Mouse (Mus musculus) forebrain, embryonic 14.5 days (tissue): ENCODE results near the gene Slc13a4. TPM values are rescaled to one million over a fixed set of nuclear protein-coding genes. Genes with fewer than 3 reads are reported as not detected.

ENCODE experiments used
- ATAC-seq: fragments of 200-750 bp; cut with Nextera tagmentation; 2 replicates; pipeline ENCODE4 v1.8.0; 2017; ENCODE audit warnings: mild to moderate bottlenecking, moderate library complexity
- DNase-seq: peaks from one replicate; pipeline ENCODE4 v3.0.0-alpha.2; 2015; ENCODE audit warnings: low spot score
- H3K27ac ChIP-seq: fragments of 300-500 bp; sonication (generic); 2 replicates; pipeline ENCODE4 v1.5.1; 2014; ENCODE audit warnings: low read depth, mild to moderate bottlenecking, control low read depth, low read length, moderate library complexity
- H3K27me3 ChIP-seq: fragments of 300-500 bp; sonication (generic); replicated peaks from 2 replicates; pipeline ENCODE4 v1.6.1; 2014; ENCODE audit warnings: low read length, control low read depth, mixed read lengths; ENCODE audit not compliant: control insufficient read depth, insufficient read depth
- H3K36me3 ChIP-seq: fragments of 300-500 bp; sonication (generic); 2 replicates; pipeline ENCODE4 v1.6.1; 2014; ENCODE audit warnings: low read length, control low read depth; ENCODE audit not compliant: control insufficient read depth, insufficient read depth
- H3K4me1 ChIP-seq: fragments of 300-500 bp; sonication (generic); 2 replicates; pipeline ENCODE4 v1.6.1; 2014; ENCODE audit warnings: antibody characterized with exemption, low read length, control low read depth; ENCODE audit not compliant: control insufficient read depth, insufficient read depth
- H3K4me2 ChIP-seq: fragments of 300-500 bp; sonication (generic); 2 replicates; pipeline ENCODE4 v1.6.1; 2014; ENCODE audit warnings: mild to moderate bottlenecking, control low read depth, low read length
- H3K4me3 ChIP-seq: fragments of 300-500 bp; sonication (generic); 2 replicates; pipeline ENCODE4 v1.5.1; 2014; ENCODE audit warnings: low read depth, low read length, control low read depth
- H3K9ac ChIP-seq: fragments of 300-500 bp; sonication (generic); 2 replicates; pipeline ENCODE4 v1.6.1; 2014; ENCODE audit warnings: mild to moderate bottlenecking, low read length, control low read depth, moderate library complexity
- H3K9me3 ChIP-seq: fragments of 300-500 bp; sonication (generic); replicated peaks from 2 replicates; pipeline ENCODE4 v1.6.1; 2016; ENCODE audit warnings: low read length, control low read depth, mixed read lengths; ENCODE audit not compliant: control insufficient read depth
- WGBS: fragments of 180-500 bp; shearing (Covaris S2); extraction: QIAGEN DNeasy Blood & Tissue Kit; methylation state at CpG from one replicate; pipeline ENCODE4 v1.1.7; 2014; 5-methylcytosine and 5-hydroxymethylcytosine counted together
- polyA plus RNA-seq: library from polyadenylated mRNA; unstranded; fragments of >200 nt; fragmentation: Nextera tagmentation; extraction: Ambion mirVana; gene quantifications from 2 replicates; pipeline ENCODE4 v1.2.1, GENCODE M21; 2014

Slc13a4 gene
- polyA plus RNA-seq, 1 experiment from 2014 or later, result 2.7 TPM

DNA sequence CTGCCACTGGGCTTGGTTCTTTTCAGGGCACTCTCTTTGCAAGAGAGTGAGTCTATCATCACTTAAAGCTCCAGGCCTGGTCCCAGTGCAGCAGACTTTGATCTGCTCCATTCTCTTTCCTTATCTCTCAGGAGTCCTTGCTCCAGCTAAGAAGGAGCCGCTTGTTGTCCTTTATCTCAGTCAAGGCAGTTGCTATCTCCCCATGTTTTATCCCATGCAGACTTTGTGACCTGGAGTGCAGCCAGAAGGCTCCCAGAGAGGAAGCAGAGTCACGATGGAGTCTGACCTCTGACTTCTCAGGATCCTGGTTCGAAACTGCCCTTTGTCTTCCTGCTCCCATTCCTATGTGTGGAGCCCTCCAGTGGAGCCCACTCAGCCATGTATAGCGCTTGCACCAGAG lies 13.2 kb upstream of the Slc13a4 start:
- no peaks in the 10 kb centered on the region for H3K36me3 ChIP-seq
- H3K27me3 ChIP-seq, result no peaks in the 10 kb centered on the region
- no peak overlapping the region for H3K9ac ChIP-seq
- no peaks in the 10 kb centered on the region for H3K4me1 ChIP-seq
- ATAC-seq (no peak), DNase-seq (no peak)
- no peak overlapping the region for H3K4me2 ChIP-seq
- WGBS, result 80% methylated on average over 4 of the region's 4 CpGs
- H3K27ac ChIP-seq, result no peak overlapping the region
- H3K4me3 ChIP-seq, result no peak overlapping the region
- no peaks in the 10 kb centered on the region for H3K9me3 ChIP-seq

GRCm38 (mm10) chr6:35319850-35320249 lies 11.9 kb upstream of the Slc13a4 start:
- H3K4me3 ChIP-seq, result no peak overlapping the region
- DNase-seq (no peak), ATAC-seq (no peak)
- H3K9me3 ChIP-seq, result no peaks in the 10 kb centered on the region
- no peaks in the 10 kb centered on the region for H3K4me1 ChIP-seq
- H3K4me2 ChIP-seq, result no peak overlapping the region
- 79% methylated on average over 6 of the region's 6 CpGs for WGBS
- H3K36me3 ChIP-seq, result no peaks in the 10 kb centered on the region
- no peak overlapping the region for H3K27ac ChIP-seq
- no peak overlapping the region for H3K9ac ChIP-seq
- no peaks in the 10 kb centered on the region for H3K27me3 ChIP-seq

DNA sequence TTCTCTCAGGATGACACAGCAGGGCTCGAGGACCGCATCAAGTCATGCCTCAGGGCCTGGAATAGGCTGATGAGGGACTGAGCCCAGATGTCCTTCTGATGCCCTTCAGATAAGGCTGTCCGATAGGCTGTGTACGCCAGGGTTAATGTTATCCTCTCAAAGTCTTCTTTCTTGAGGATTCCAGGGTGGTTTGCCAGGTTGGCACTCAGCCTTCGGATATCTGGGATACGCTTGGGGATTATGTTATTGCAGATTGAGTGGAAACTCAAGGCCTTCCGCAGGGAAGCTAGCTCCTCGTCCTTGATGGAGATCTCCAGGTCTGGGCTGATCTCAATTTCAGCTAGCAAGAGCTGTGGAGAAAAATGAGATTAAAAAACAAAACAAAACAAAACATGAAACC lies 5.6 kb upstream of the Slc13a4 start:
- Histone ChIP-seq H3K4me1 (no peaks in the 10 kb centered on the region), H3K36me3 (no peaks in the 10 kb centered on the region), H3K27ac (no peak overlapping the region), H3K27me3 (no peaks in the 10 kb centered on the region), H3K9me3 (no peaks in the 10 kb centered on the region), H3K4me3 (no peak overlapping the region), H3K9ac (no peak overlapping the region), H3K4me2 (no peak overlapping the region)
- no peak for ATAC-seq
- WGBS, result 94% methylated on average over 8 of the region's 8 CpGs
- DNase-seq, result no peak

DNA sequence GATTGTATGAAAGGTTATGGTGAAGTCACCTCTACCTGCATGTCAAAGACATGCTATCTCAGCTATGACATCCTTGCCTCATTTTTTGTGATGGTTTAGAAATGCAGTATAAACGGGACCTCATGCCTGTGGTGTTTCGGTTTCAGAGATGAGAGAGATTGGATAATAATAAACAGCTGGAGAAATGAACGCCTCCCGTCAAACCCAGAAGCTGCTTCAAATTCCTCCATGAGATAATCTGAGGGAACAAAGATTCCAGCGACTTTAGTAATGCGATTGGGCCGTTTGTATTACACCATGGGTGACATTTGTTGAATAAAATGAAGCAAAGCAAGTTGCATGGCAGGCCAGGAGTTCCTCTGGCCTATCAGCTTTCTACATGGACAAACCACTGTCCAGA lies 1.5 kb upstream of the Slc13a4 start:
- no peak for DNase-seq
- H3K27me3 ChIP-seq, result no peaks in the 10 kb centered on the region
- no peak overlapping the region for H3K9ac ChIP-seq
- H3K36me3 ChIP-seq, result no peaks in the 10 kb centered on the region
- no peak overlapping the region for H3K4me2 ChIP-seq
- WGBS, result 85% methylated on average over 7 of the region's 7 CpGs
- no peaks in the 10 kb centered on the region for H3K4me1 ChIP-seq
- H3K4me3 ChIP-seq, result no peak overlapping the region
- no peaks in the 10 kb centered on the region for H3K9me3 ChIP-seq
- no peak for ATAC-seq
- H3K27ac ChIP-seq, result no peak overlapping the region

DNA sequence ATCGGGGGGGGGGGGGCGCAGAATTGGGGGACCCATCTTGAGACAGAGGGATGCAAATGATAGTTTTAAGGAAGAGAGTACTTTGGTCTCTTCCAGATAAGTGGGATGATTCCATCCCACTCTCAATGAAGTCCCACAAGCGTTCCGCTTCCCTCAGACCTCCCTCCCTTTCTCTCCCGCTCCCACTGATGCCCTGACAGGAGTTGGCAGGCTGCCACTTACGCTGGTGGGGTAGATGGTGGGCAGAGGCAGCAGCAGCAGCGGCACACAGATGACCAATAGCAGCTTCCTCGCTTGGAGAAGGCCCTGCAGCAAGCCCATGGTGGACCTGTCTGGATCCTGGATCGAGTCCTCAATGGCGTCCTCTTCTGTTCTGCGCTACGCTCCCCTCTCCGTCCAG lies 795 bp downstream of the Slc13a4 start:
- H3K9ac ChIP-seq, result no peak overlapping the region
- H3K4me3 ChIP-seq, result no peak overlapping the region
- H3K36me3 ChIP-seq, result no peaks in the 10 kb centered on the region
- H3K27ac ChIP-seq, result no peak overlapping the region
- DNase-seq (peak; percentile 65), ATAC-seq (no peak)
- no peaks in the 10 kb centered on the region for H3K4me1 ChIP-seq
- WGBS, result 58% methylated on average over 13 of the region's 13 CpGs
- no peak overlapping the region for H3K4me2 ChIP-seq
- no peaks in the 10 kb centered on the region for H3K9me3 ChIP-seq
- H3K27me3 ChIP-seq, result no peaks in the 10 kb centered on the region

- Histone ChIP-seq H3K27ac (no peak overlapping the region), H3K9ac (no peak overlapping the region), H3K4me1 (no peaks in the 10 kb centered on the region), H3K4me3 (no peak overlapping the region), H3K36me3 (no peaks in the 10 kb centered on the region), H3K9me3 (no peaks in the 10 kb centered on the region), H3K27me3 (no peaks in the 10 kb centered on the region), H3K4me2 (no peak overlapping the region)
- ATAC-seq (no peak), DNase-seq (no peak)
- 88% methylated on average over 11 of the region's 11 CpGs for WGBS
These were observed 4.5 kb downstream of the Slc13a4 start for GRCm38 (mm10) chr6:35303355-35303900.

- no peak for ATAC-seq
- 95% methylated on average over 7 of the region's 7 CpGs for WGBS
- no peak overlapping the region for H3K4me2 ChIP-seq
- H3K4me1 ChIP-seq, result no peaks in the 10 kb centered on the region
- H3K9ac ChIP-seq, result no peak overlapping the region
- no peaks in the 10 kb centered on the region for H3K9me3 ChIP-seq
- no peaks in the 10 kb centered on the region for H3K27me3 ChIP-seq
- no peak overlapping the region for H3K27ac ChIP-seq
- H3K36me3 ChIP-seq, result no peaks in the 10 kb centered on the region
- no peak overlapping the region for H3K4me3 ChIP-seq
- DNase-seq, result no peak
These were observed 5.3 kb downstream of the Slc13a4 start for GRCm38 (mm10) chr6:35302581-35302980.

- H3K4me3 ChIP-seq, result no peak overlapping the region
- ATAC-seq (no peak), DNase-seq (no peak)
- no peaks in the 10 kb centered on the region for H3K9me3 ChIP-seq
- H3K36me3 ChIP-seq, result no peaks in the 10 kb centered on the region
- no peaks in the 10 kb centered on the region for H3K27me3 ChIP-seq
- WGBS, result 87% methylated on average over 6 of the region's 6 CpGs
- H3K27ac ChIP-seq, result no peak overlapping the region
- H3K4me2 ChIP-seq, result no peak overlapping the region
- no peaks in the 10 kb centered on the region; the same call in 1 of the 2 replicates for H3K4me1 ChIP-seq
- no peak overlapping the region for H3K9ac ChIP-seq
These were observed 9.6 kb downstream of the Slc13a4 start for GRCm38 (mm10) chr6:35298323-35298722.

GRCm38 (mm10) chr6:35297516-35298227 lies 10.3 kb downstream of the Slc13a4 start:
- no peak for ATAC-seq
- WGBS, result 92% methylated on average over 7 of the region's 7 CpGs

More at GRCm38 (mm10) chr6:35297516-35298227, 10.3 kb downstream of the Slc13a4 start:
- Histone ChIP-seq H3K9ac (no peak overlapping the region), H3K36me3 (no peaks in the 10 kb centered on the region), H3K27ac (no peak overlapping the region), H3K9me3 (no peaks in the 10 kb centered on the region), H3K27me3 (no peaks in the 10 kb centered on the region), H3K4me1 (no peaks in the 10 kb centered on the region; the same call in 1 of the 2 replicates), H3K4me2 (no peak overlapping the region), H3K4me3 (no peak overlapping the region)
- no peak for DNase-seq
